Mouse (Mus musculus) thymus, adult 2 months (tissue): Measurements from ENCODE around the gene Tulp2.

Experiments
- CTCF ChIP-seq: fragments of 200-500 bp; IDR thresholded peaks from 2 replicates; pipeline ENCODE4 v1.5.1; 2012; ENCODE audit warnings: mild to moderate bottlenecking, control low read depth, low read length, moderate library complexity, borderline replicate concordance; ENCODE audit not compliant: control insufficient read depth, poor library complexity, insufficient read depth; ENCODE audit errors: extremely low read depth
- POLR2A ChIP-seq: fragments of 200-500 bp; IDR thresholded peaks from 2 replicates; pipeline ENCODE4 v1.6.1; 2012; ENCODE audit warnings: mild to moderate bottlenecking, low read length, control low read depth, moderate library complexity; ENCODE audit not compliant: control insufficient read depth, poor library complexity, insufficient read depth; ENCODE audit errors: extremely low read depth

DNA sequence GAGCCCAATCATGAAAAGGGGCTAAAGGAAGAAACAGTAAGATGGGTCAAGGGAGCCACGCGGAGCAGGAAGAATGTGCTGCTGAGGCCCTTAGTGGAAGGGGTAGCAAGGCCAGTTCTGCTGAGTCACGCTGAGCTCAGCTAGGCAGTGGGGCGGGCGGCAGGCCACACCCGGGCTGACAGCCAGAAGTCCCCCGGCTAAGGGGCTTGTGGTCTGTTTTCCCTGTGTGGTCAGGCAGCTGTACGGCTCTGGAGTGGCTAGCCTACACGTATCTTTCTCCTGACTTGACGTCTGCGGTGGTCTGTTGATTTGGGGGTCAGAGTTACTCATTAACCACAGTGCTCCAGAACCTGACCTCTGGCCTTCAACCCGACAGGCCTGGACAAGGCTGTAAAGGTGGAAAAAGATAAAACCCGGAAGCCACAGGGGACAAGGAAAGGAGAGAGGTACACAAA lies 20.8 kb upstream of the Tulp2 start:
- TF ChIP-seq POLR2A (no peak), CTCF (no peak)
